Mouse (Mus musculus): Measurements from ENCODE around the gene Ampd1. TPM values are rescaled to one million over a fixed set of nuclear protein-coding genes. Genes with fewer than 3 reads are reported as not detected.
"Not testable (repeated sequence)": the region's sequence is repeated elsewhere in the genome, so short reads cannot be mapped to it uniquely, and the experiment has no call there.

The Ampd1 gene
- polyA plus RNA-seq, 1 experiment from 2014 or later = 0.35 TPM

DNA sequence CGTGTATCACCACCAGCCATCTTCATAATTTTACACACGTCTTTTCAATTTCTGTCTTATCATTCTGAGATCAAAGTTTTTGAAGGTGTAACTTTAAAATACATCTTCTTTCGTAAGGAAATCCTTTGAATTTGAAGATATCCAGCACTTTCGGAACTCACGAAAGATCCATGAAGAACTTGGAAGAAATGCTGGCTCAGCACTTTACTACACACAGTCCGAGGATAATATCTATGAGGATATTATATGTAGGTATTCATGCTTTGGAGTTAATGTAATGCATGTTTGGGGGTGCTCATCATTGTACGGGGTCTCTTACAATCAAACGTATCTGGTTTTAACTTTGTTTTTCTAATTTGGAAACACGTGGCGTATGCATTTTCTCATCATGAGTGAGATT is 59.3 kb downstream of the Ampd1 start:
- no peaks in the 10 kb centered on the region for H3K36me3 ChIP-seq
- H3K4me3 ChIP-seq (replicated peaks) = no peak overlapping the region
- WGBS = 91% methylated on average over 10 of the region's 10 CpGs
- no peaks in the 10 kb centered on the region for H3K27me3 ChIP-seq
- peaks cover 20% of the 10 kb centered on the region for H3K4me1 ChIP-seq (replicated peaks)
- H3K9me3 ChIP-seq = no peaks in the 10 kb centered on the region
- no peak overlapping the region for H3K9ac ChIP-seq (replicated peaks)
- H3K27ac ChIP-seq = no peak overlapping the region
- H3K4me2 ChIP-seq = no peak overlapping the region
- ATAC-seq (ENCODE audit: insufficient number of reproducible peaks, insufficient read depth, low FRiP score, low TSS enrichment, low read depth) = no peak

GRCm38 (mm10) chr3:103136414-103137077 is 62.7 kb downstream of the Ampd1 start:
- no peak overlapping the region for H3K9ac ChIP-seq (replicated peaks)
- ATAC-seq (ENCODE audit: insufficient number of reproducible peaks, insufficient read depth, low FRiP score, low TSS enrichment, low read depth) = no peak
- H3K4me2 ChIP-seq = no peak overlapping the region
- peaks cover 12% of the 10 kb centered on the region; the same call in 1 of the 2 replicates for H3K4me1 ChIP-seq (replicated peaks)
- peaks cover 6% of the 10 kb centered on the region for H3K36me3 ChIP-seq
- H3K9me3 ChIP-seq = peaks cover 5% of the 10 kb centered on the region; the same call in 1 of the 2 replicates
- no peaks in the 10 kb centered on the region for H3K27me3 ChIP-seq
- no peak overlapping the region for H3K4me3 ChIP-seq (replicated peaks)
- WGBS = 62% methylated on average over 4 of the region's 4 CpGs
- no peak overlapping the region for H3K27ac ChIP-seq

DNA sequence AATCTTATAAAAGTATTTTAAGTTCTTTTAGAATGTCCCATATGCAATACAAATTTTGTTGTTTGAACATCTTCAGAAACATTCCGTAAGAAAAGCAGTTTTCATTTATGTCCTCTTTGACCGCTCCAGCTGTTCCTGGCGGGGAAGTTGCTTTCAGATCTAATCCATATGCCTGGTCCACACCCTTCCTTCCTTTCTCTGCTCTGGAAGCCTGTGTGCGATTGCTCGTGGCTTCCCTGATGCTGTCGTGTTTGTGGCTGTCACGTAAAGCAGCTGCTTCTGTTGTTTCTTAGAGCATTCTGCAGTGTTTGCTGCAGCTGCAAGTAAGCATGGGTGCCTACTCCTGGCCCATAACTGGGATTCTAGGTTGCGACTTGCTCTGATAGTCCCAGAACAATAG is 65.2 kb downstream of the Ampd1 start:
- H3K4me2 ChIP-seq = no peak overlapping the region
- 60% methylated on average over 8 of the region's 8 CpGs for WGBS

GRCm38 (mm10) chr3:103140095-103140838 is 66.5 kb downstream of the Ampd1 start:
- not testable (repeated sequence) for H3K9ac ChIP-seq (replicated peaks); H3K36me3 ChIP-seq; ATAC-seq (ENCODE audit: insufficient number of reproducible peaks, insufficient read depth, low FRiP score, low TSS enrichment, low read depth); H3K4me2 ChIP-seq; H3K27ac ChIP-seq; H3K27me3 ChIP-seq; H3K4me3 ChIP-seq (replicated peaks); H3K9me3 ChIP-seq
- peaks cover 12% of the 10 kb centered on the region; the same call in 1 of the 2 replicates for H3K4me1 ChIP-seq (replicated peaks)
- 64% methylated on average over 11 of the region's 11 CpGs for WGBS

More for the DNA sequence above, 65.2 kb downstream of the Ampd1 start:
- Histone ChIP-seq H3K4me3 (replicated peaks) (no peak overlapping the region), H3K4me1 (replicated peaks) (peaks cover 12% of the 10 kb centered on the region; the same call in 1 of the 2 replicates), H3K27ac (no peak overlapping the region), H3K27me3 (no peaks in the 10 kb centered on the region), H3K9me3 (peaks cover 5% of the 10 kb centered on the region; the same call in 1 of the 2 replicates), H3K9ac (replicated peaks) (no peak overlapping the region), H3K36me3 (peaks cover 6% of the 10 kb centered on the region)
- no peak for ATAC-seq (ENCODE audit: insufficient number of reproducible peaks, insufficient read depth, low FRiP score, low TSS enrichment, low read depth)

DNA sequence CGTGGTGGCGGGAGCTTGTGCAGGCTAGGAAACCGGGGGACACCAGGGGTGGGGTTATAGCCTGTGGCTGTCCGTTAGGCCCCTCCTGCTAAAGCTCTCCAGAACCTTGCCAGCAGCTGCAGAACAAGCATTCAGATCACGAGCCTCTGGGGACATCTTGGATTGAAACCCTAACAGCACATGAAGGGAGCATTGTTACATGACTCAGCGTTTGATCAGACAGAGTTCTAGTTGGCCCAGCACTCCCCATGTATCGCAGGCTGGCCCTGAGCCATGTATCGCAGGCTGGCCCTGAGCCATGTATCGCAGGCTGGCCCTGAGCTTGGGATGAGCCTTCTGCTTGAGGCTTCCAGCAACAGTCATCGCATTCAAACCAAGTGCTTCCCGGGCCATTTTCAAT is 67.5 kb downstream of the Ampd1 start:
- H3K36me3 ChIP-seq = peaks cover 6% of the 10 kb centered on the region
- no peak for ATAC-seq (ENCODE audit: insufficient number of reproducible peaks, insufficient read depth, low FRiP score, low TSS enrichment, low read depth)
- no peak overlapping the region for H3K9ac ChIP-seq (replicated peaks)
- 85% methylated on average over 11 of the region's 11 CpGs for WGBS
- no peak overlapping the region for H3K4me3 ChIP-seq (replicated peaks)
- H3K4me1 ChIP-seq (replicated peaks) = peaks cover 12% of the 10 kb centered on the region; the same call in 1 of the 2 replicates
- H3K27ac ChIP-seq = no peak overlapping the region
- no peaks in the 10 kb centered on the region for H3K27me3 ChIP-seq
- H3K9me3 ChIP-seq = peaks cover 5% of the 10 kb centered on the region; the same call in 1 of the 2 replicates
- no peak overlapping the region for H3K4me2 ChIP-seq

DNA sequence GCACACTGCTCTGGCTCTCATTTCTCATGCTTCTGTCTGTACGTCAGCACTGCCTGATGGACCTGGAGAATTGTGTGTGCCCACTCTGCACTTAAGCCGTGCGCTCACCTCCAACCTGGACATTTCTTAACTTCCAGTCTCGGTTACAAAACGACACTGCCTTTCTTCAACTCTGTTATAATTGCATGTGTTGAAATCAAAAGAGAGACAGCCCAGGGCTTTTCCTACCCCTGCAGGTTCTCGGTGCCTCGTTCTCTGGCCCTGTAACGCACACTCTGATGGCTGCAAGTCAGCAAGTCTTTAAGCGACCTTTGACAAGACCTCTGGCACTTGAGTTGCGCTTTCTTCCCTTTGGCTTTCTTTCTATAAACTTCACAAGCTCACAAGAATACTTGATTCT is 68.6 kb downstream of the Ampd1 start:
- H3K27me3 ChIP-seq = no peaks in the 10 kb centered on the region
- no peak overlapping the region for H3K4me3 ChIP-seq (replicated peaks)
- peaks cover 6% of the 10 kb centered on the region for H3K36me3 ChIP-seq
- no peak for ATAC-seq (ENCODE audit: insufficient number of reproducible peaks, insufficient read depth, low FRiP score, low TSS enrichment, low read depth)
- H3K4me2 ChIP-seq = no peak overlapping the region
- 85% methylated on average over 10 of the region's 10 CpGs for WGBS
- H3K9ac ChIP-seq (replicated peaks) = no peak overlapping the region
- H3K9me3 ChIP-seq = peaks cover 5% of the 10 kb centered on the region; the same call in 1 of the 2 replicates
- no peak overlapping the region for H3K27ac ChIP-seq
- peaks cover 8% of the 10 kb centered on the region; the same call in 1 of the 2 replicates for H3K4me1 ChIP-seq (replicated peaks)

- 81% methylated on average over 2 of the region's 2 CpGs for WGBS
- no peaks in the 10 kb centered on the region for H3K27me3 ChIP-seq
Measured at GRCm38 (mm10) chr3:103145336-103145735, 71.5 kb downstream of the Ampd1 start.

GRCm38 (mm10) chr3:103145791-103146190 is 72.0 kb downstream of the Ampd1 start:
- Histone ChIP-seq H3K9ac (replicated peaks) (no peak overlapping the region), H3K36me3 (peaks cover 11% of the 10 kb centered on the region), H3K4me1 (replicated peaks) (no peaks in the 10 kb centered on the region), H3K9me3 (peaks cover 5% of the 10 kb centered on the region; the same call in 1 of the 2 replicates), H3K27me3 (no peaks in the 10 kb centered on the region), H3K4me3 (replicated peaks) (no peak overlapping the region), H3K4me2 (no peak overlapping the region), H3K27ac (no peak overlapping the region)
- no peak for ATAC-seq (ENCODE audit: insufficient number of reproducible peaks, insufficient read depth, low FRiP score, low TSS enrichment, low read depth)
- 71% methylated on average over 4 of the region's 4 CpGs for WGBS

More at GRCm38 (mm10) chr3:103145336-103145735, 71.5 kb downstream of the Ampd1 start:
- H3K4me1 ChIP-seq (replicated peaks) = no peaks in the 10 kb centered on the region
- ATAC-seq (ENCODE audit: insufficient number of reproducible peaks, insufficient read depth, low FRiP score, low TSS enrichment, low read depth) = no peak
- no peak overlapping the region for H3K27ac ChIP-seq
- H3K9ac ChIP-seq (replicated peaks) = no peak overlapping the region
- no peak overlapping the region for H3K4me3 ChIP-seq (replicated peaks)
- peaks cover 9% of the 10 kb centered on the region for H3K36me3 ChIP-seq
- no peak overlapping the region for H3K4me2 ChIP-seq
- peaks cover 5% of the 10 kb centered on the region; the same call in 1 of the 2 replicates for H3K9me3 ChIP-seq

- WGBS = 63% methylated on average over 23 of the region's 23 CpGs
- H3K27ac ChIP-seq = no peak overlapping the region
Measured at GRCm38 (mm10) chr3:103146330-103147166, 72.7 kb downstream of the Ampd1 start.

GRCm38 (mm10) chr3:103147775-103148174 is 74.0 kb downstream of the Ampd1 start:
- WGBS = 87% methylated on average over 4 of the region's 4 CpGs

More at GRCm38 (mm10) chr3:103146330-103147166, 72.7 kb downstream of the Ampd1 start:
- no peaks in the 10 kb centered on the region for H3K9me3 ChIP-seq
- H3K4me3 ChIP-seq (replicated peaks) = no peak overlapping the region
- ATAC-seq (ENCODE audit: insufficient number of reproducible peaks, insufficient read depth, low FRiP score, low TSS enrichment, low read depth) = no peak
- H3K4me1 ChIP-seq (replicated peaks) = no peaks in the 10 kb centered on the region
- no peaks in the 10 kb centered on the region for H3K27me3 ChIP-seq
- no peak overlapping the region for H3K4me2 ChIP-seq
- no peak overlapping the region for H3K9ac ChIP-seq (replicated peaks)
- 0 out of 2 replicates have a peak, but pooled peaks cover 8% of the 10 kb centered on the region for H3K36me3 ChIP-seq

More at GRCm38 (mm10) chr3:103147775-103148174, 74.0 kb downstream of the Ampd1 start:
- Histone ChIP-seq H3K27ac (no peak overlapping the region), H3K4me1 (replicated peaks) (no peaks in the 10 kb centered on the region), H3K4me2 (no peak overlapping the region), H3K27me3 (no peaks in the 10 kb centered on the region), H3K9me3 (no peaks in the 10 kb centered on the region), H3K9ac (replicated peaks) (no peak overlapping the region), H3K4me3 (replicated peaks) (no peak overlapping the region), H3K36me3 (0 out of 2 replicates have a peak, but pooled peaks cover 12% of the 10 kb centered on the region)
- ATAC-seq (ENCODE audit: insufficient number of reproducible peaks, insufficient read depth, low FRiP score, low TSS enrichment, low read depth) = no peak

All from limb, embryonic 12.5 days (tissue).